Mouse (Mus musculus): ENCODE data around the gene Man1a2.

Gene Man1a2

GRCm38 (mm10) chr3:100684234-100684975 is 898 bp downstream of the Man1a2 start:
- peak in 1 of 2 experiments; percentile 27 for DNase-seq

- no peak for DNase-seq
Measured at GRCm38 (mm10) chr3:100682841-100683240, 2.5 kb downstream of the Man1a2 start.

GRCm38 (mm10) chr3:100682281-100682680 is 3.0 kb downstream of the Man1a2 start:
- no peak for DNase-seq

GRCm38 (mm10) chr3:100681448-100682092 is 3.7 kb downstream of the Man1a2 start:
- no peak for DNase-seq

GRCm38 (mm10) chr3:100680226-100680625 is 5.1 kb downstream of the Man1a2 start:
- DNase-seq = no peak

- no peak for DNase-seq
Measured at GRCm38 (mm10) chr3:100678951-100679570, 6.2 kb downstream of the Man1a2 start.

- DNase-seq = no peak
Measured at GRCm38 (mm10) chr3:100675146-100675545, 10.2 kb downstream of the Man1a2 start.

GRCm38 (mm10) chr3:100670412-100670811 is 14.9 kb downstream of the Man1a2 start:
- no peak for DNase-seq

- no peak for DNase-seq
Measured at GRCm38 (mm10) chr3:100653291-100653690, 32.0 kb downstream of the Man1a2 start.

GRCm38 (mm10) chr3:100641581-100641980 is 43.7 kb downstream of the Man1a2 start:
- no peak for DNase-seq

- DNase-seq = no peak
Measured at GRCm38 (mm10) chr3:100636255-100636654, 49.0 kb downstream of the Man1a2 start.

- DNase-seq = no peak
Measured at GRCm38 (mm10) chr3:100634821-100635220, 50.5 kb downstream of the Man1a2 start.

GRCm38 (mm10) chr3:100618511-100618910 is 66.8 kb downstream of the Man1a2 start:
- no peak for DNase-seq

- no peak for DNase-seq
Measured at GRCm38 (mm10) chr3:100610916-100611315, 74.4 kb downstream of the Man1a2 start.

- DNase-seq = no peak
Measured at GRCm38 (mm10) chr3:100604539-100604938, 80.8 kb downstream of the Man1a2 start.

- no peak for DNase-seq
Measured at GRCm38 (mm10) chr3:100599265-100599820, 86.0 kb downstream of the Man1a2 start.

- no peak for DNase-seq
Measured at GRCm38 (mm10) chr3:100591053-100591452, 94.2 kb downstream of the Man1a2 start.

- DNase-seq = no peak
Measured at GRCm38 (mm10) chr3:100582721-100583355, 102.5 kb downstream of the Man1a2 start.

- no peak for DNase-seq
Measured at GRCm38 (mm10) chr3:100572571-100573183, 112.6 kb downstream of the Man1a2 start.

- DNase-seq = no peak
Measured at GRCm38 (mm10) chr3:100568443-100569390, 116.6 kb downstream of the Man1a2 start.

GRCm38 (mm10) chr3:100563565-100563964 is 121.7 kb downstream of the Man1a2 start:
- DNase-seq = no peak
